Mouse (Mus musculus): ENCODE results near the gene Bend7.

DNA sequence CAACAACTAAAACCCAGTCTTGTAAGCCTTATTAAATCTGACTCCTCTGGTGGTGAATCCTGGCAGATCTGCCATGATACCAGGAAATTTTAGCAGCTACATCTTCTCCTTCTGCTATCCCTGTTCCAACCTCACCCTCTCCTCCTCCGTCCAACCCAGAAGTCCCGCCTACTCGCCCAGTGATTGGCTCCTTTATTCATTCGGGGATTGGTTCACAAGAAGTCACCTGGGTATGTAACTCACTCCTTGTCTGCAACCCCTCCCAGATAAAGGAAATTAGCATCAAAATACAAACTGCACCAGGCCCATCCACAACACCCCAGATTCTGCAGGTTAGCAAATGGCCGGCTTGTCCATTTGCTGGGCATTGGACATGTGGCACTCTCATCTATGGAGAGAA lies 98.7 kb downstream of the Bend7 start:
- TF ChIP-seq GATA1 (IDR thresholded peaks at IDR 0.05; ENCODE audit: low read length) (no peak), TAL1 (IDR thresholded peaks at IDR 0.05; ENCODE audit: low read length) (no peak)

All from erythroblast, embryonic 14.5 days (primary cell).